Mouse (Mus musculus) lung, postnatal 4 days (tissue): Measurements from ENCODE around the gene Bcl9l.
"Not testable (repeated sequence)": the region's sequence is repeated elsewhere in the genome, so short reads cannot be mapped to it uniquely, and the experiment has no call there.

ENCODE experiments used
- DNase-seq, 2 experiments: peaks; one replicate each; pipeline ENCODE4 v3.0.0; 2021

Gene Bcl9l

GRCm38 (mm10) chr9:44482552-44482951, at the start of gene Bcl9l:
Bcl9l (plus strand) TSS chr9:44482825.
- peak; percentile 97 for DNase-seq

GRCm38 (mm10) chr9:44435747-44436146, 46.9 kb upstream of the Bcl9l start:
- DNase-seq: peak; percentile 30 to 38

DNA sequence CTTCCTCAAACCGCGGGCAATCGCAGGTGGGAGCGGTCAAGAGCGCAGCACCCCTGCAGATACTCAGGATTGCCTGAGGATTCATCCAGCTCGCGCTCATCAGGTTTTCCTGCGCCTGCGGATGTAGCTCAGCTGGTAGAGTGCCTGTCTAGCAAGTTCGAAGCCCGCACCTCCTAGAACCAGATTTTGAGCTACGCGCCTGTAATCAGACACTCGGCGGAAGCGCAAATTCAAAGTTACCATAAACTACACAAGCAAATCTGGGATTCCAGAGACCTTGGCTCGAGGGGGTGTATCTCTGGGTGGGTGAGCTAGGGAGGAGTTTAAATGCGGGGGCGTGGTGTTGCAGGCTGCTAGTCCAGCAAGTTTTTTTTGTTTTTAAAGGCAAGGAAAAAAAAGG, 41.7 kb upstream of the Bcl9l start, which contains the start of gene Foxr1:
Gene Foxr1, minus strand, starts transcription at position 176 of the 400 bp plus-strand sequence.
- DNase-seq: no peak

GRCm38 (mm10) chr9:44444402-44445025, 38.1 kb upstream of the Bcl9l start:
- not testable (repeated sequence) for DNase-seq

DNA sequence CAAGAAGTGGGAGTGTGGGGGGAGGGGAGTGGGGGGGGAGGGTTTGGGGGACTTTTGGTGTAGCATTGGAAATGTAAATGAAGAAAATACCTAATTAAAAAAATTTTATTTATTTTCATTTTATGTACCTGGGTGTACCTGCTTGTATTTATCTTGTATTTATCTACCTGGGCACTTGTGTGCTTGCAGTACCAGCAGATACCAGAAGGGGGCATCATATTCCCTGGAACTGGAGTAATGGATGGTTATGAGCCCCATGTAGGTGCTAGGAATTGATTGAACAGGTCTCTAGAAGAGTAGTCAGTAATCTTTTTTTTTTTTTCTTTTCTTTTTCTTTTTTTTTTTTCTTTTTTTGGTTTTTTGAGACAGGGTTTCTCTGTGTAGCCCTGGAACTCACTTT, 32.2 kb upstream of the Bcl9l start:
- no peak for DNase-seq

DNA sequence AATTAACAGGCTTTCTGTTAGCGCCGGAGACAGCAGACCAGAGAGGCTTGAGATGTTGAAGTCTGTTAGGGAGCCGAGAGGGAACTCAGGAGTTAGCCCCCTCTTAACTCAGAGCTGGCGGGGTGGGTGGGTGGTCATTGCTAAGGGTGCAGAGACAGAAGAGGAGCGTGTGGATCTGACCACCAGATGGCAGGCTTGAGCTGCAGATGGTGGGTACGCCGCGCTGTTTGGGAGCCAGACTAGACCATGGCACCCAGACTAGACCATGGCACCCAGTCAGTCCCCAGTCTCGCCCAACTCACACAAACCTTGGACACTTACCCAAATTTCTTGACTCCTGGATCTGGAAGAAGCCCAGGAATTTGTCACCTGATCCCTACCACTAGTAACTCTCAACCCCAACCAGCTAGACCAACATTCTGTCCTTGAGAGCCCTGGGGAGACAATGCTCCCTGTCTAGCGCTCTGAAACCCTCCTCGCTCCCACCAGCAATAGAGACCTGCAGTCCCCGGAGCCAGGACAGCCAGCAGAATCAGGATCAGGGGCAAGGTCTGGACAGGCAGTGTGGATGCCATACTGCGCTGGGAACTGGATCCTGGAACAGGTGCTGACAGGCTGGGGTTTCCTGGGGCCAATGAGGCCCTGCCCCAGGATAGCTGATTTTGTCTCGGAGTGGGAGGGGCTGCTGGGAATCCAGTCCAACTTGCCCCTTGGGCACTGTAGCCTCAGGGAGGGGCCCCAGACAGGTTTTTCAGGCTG, 28.3 kb upstream of the Bcl9l start:
- peak; percentile 81 to 90 for DNase-seq

GRCm38 (mm10) chr9:44454891-44455220, 27.8 kb upstream of the Bcl9l start, which contains the start of gene Upk2:
Upk2 (minus strand) TSS chr9:44454976.
- DNase-seq: no peak

- DNase-seq: no peak
These were observed 25.4 kb upstream of the Bcl9l start for GRCm38 (mm10) chr9:44457035-44457742.

- peak; percentile 34 to 48 for DNase-seq
These were observed 20.7 kb upstream of the Bcl9l start for GRCm38 (mm10) chr9:44461950-44462349.

DNA sequence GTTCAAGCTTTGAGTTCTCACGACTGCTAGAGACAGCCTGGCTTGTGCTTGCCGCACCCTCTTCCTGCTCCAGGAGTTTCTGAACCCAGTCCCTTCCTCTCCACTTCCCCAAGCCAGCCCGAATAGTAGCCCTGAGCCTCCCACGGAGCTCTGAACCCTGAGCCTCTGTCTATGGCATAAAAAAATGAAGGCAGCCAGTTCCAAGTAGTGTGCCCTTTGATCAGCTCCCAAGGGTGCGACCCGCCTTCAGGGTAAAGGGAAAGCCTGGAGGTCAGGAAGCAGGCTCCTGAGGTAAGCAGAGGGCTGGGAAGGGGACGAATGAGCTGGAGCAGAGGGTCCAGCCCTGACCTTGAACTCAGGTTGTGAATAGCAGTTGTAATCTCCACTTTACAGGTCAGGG, 14.4 kb upstream of the Bcl9l start:
- DNase-seq: no peak

DNA sequence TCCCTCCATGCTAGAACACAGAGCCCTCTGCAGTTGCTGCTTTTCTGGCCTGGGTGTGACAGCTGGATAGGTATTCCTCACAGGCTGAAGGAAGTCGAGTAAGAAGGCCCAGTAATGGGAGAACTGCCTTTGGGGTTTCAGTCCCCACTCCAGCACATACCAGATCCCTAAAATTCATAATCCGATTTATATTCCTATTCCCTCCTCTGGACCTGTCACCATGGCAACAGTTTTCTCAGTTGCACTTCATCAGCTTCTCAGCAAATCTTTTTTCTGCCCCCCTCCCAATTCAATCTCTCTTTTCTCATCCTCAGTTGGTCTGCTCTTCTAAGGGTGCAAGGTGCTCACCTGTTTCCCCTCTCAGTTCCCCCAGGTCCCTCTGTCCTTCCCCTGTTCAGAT, 13.8 kb upstream of the Bcl9l start:
- no peak for DNase-seq

- DNase-seq: no peak
These were observed 9.4 kb upstream of the Bcl9l start for GRCm38 (mm10) chr9:44473184-44473583.

- DNase-seq: no peak
These were observed 8.3 kb upstream of the Bcl9l start for GRCm38 (mm10) chr9:44474327-44474726.

DNA sequence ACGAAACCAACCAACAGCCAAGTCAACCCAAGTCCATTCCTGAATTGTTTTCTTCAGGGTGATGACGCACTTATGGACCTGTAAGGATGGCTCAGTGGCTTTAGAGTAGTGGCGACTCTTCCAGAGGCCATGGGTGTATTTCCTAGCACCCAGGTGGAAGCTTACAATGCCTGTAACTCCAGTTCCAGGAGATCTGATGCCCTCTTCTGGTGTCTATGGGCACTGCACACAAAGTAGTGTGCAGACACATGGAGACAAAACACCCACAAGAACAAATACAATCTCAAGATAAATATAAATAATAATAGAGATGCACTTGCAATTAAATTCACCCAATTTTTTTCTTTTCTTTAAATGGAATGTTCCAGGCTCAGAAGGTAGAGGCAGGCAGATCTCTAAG, 6.7 kb upstream of the Bcl9l start:
- DNase-seq: peak in 1 of 2 experiments; percentile 13

- DNase-seq: peak; percentile 69 to 75
These were observed 5.0 kb upstream of the Bcl9l start for GRCm38 (mm10) chr9:44477339-44478228.

- DNase-seq: peak; percentile 88
These were observed 4.2 kb upstream of the Bcl9l start for GRCm38 (mm10) chr9:44478229-44478921.

DNA sequence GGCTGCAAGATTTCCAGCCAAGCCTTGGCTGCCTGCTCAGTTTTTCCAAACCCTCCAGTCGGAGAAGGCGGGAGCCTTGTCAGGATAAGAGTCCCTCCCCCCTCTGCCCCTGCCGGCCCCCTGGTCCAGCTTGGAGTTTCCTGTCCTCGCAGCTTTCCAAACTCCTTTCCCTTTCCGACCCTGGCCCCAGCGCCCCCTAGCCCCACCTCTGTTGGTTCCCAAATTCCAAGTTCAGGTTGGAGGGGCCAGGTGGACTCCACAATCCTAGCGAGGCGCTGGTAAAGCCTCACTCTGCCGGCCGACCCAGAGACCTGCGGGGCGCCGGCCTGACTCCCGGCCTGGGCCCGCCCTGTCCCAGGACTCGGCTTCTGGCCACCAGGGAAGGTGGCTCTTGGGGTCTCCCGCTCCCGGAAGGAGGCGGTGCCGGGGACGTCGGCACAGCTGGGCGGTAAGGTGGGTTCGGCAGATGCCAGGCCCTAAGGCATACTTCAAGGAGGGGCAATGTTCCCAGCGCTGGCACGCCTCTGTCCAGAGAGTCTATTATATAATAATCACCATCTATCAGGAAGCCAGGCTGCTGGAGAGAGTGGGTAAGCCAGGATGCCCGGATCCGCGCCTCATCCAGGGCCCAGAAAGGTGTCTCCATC, 3.5 kb upstream of the Bcl9l start:
- DNase-seq: peak; percentile 88 to 92

DNA sequence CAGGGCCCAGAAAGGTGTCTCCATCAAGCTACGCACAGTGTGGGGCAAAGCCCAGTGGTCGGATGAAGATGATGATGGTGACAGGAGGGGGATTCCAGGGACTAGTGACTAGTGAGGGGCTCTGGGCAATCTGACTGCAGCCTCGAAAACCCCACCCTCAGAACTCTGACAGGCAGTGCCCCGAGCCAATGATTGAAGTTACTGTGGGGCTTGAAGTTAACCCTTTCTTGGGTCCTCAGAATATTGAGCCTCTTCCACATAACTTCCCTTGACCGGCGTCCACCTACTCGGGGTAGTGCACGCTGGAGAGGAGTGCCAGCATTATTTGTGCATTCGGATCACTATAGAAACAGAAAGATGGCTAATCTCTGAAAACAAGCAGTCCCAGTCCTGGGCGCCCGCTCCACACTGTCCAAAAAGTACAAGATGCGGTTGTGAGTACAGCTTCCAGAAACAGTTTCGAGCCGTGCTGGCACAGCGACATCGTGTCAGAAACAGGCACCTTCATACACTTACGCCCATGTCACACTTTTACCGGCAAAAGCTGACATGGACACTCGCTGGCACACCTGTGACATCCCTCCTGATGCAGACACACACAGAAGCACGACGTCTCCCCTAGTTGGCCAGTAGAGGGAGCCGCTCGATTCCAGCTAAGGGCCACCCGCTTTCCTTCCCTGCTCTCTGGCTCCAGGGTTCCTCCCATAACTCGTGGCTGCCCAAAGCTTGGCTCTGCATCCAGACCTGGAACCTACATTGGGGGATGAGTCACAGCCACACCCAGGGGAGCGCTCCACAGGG, 2.8 kb upstream of the Bcl9l start:
- peak; percentile 89 to 91 for DNase-seq

DNA sequence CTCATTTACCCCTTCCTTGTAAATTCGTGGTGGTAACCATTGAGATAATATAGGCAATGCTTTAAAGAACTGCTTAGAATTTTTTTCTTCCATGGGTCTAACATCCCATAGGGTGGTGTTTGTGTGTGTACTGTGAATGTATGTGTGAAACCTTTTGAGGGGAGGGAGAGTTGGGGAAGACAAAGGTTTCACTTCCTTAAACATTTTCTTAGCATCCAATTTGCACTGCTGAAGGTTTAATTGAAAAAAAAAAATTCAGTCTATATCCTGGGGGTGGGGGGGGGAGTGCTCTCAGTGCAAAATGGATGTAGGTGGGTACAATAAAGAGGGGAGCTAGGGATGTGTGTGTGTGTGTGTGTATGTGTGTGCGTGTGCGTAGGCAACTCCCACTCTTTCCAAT, 513 bp upstream of the Bcl9l start:
- DNase-seq: no peak

- peak; percentile 49 to 58 for DNase-seq
These were observed 450 bp downstream of the Bcl9l start for GRCm38 (mm10) chr9:44483041-44483509.
